Mouse (Mus musculus) CH12.LX (cell line): ENCODE results near the gene Tpm4. TPM values are rescaled to one million over a fixed set of nuclear protein-coding genes. Genes with fewer than 3 reads are reported as not detected.

ENCODE experiments used
- DNase-seq: peaks from one replicate; pipeline ENCODE4 v3.0.0-alpha.2; 2013; ENCODE audit errors: extremely low read depth
- H3K27ac ChIP-seq: 2 replicates; pipeline ENCODE4 v1.5.1; 2012; ENCODE audit warnings: low read depth, mild to moderate bottlenecking, control low read depth, moderate library complexity; ENCODE audit not compliant: insufficient read depth
- H3K27me3 ChIP-seq: replicated peaks from 2 replicates; pipeline ENCODE3; 2012; ENCODE audit warnings: inconsistent platforms
- H3K36me3 ChIP-seq, 2 experiments: replicated peaks in 1 of 2; 2 replicates each; pipeline versions ENCODE3 to v1.6.1; 2012; ENCODE audit warnings: inconsistent platforms in 1 of 2, low read length in 1 of 2, mild to moderate bottlenecking in 1 of 2, mixed read lengths in 1 of 2, moderate library complexity in 1 of 2; ENCODE audit not compliant: control insufficient read depth in 1 of 2, insufficient read depth in 1 of 2
- H3K4me1 ChIP-seq, 2 experiments: 2 replicates each; pipeline ENCODE4 v1.6.1; 2012; ENCODE audit warnings: inconsistent platforms in 1 of 2, moderate library complexity in 1 of 2; ENCODE audit not compliant: insufficient read depth in 2 of 2, control insufficient read depth in 1 of 2
- H3K4me2 ChIP-seq: 2 replicates; pipeline ENCODE4 v1.6.1; 2012; ENCODE audit warnings: low read depth, mild to moderate bottlenecking, control low read depth; ENCODE audit not compliant: poor library complexity, insufficient read depth, severe bottlenecking
- H3K4me3 ChIP-seq, 3 experiments: fragments of 150-350 bp in 1 of 3; sonication (generic) in 1 of 3; replicated peaks in 1 of 3; 2 replicates each; pipeline versions ENCODE3 to v1.5.1; 2011 to 2012; ENCODE audit warnings: low read depth in 2 of 3, low read length in 2 of 3, mild to moderate bottlenecking in 2 of 3, moderate library complexity in 2 of 3, control low read depth in 1 of 3, improper control_type of control experiment in 1 of 3, inconsistent platforms in 1 of 3, mixed read lengths in 1 of 3; ENCODE audit not compliant: poor library complexity in 1 of 3
- H3K79me2 ChIP-seq: replicated peaks from 2 replicates; pipeline ENCODE4 v1.6.1; 2012; ENCODE audit warnings: mild to moderate bottlenecking, moderate library complexity; ENCODE audit not compliant: control insufficient read depth, poor library complexity, insufficient read depth, severe bottlenecking; ENCODE audit errors: extremely low read depth
- H3K9ac ChIP-seq: 2 replicates; pipeline ENCODE4 v1.6.1; 2012; ENCODE audit warnings: low read depth, mild to moderate bottlenecking, control low read depth, moderate library complexity; ENCODE audit not compliant: insufficient read depth
- H3K9me3 ChIP-seq: replicated peaks from 2 replicates; pipeline ENCODE3; 2012; ENCODE audit warnings: low read length, inconsistent platforms, mixed read lengths
- BHLHE40 ChIP-seq: IDR thresholded peaks from 2 replicates; pipeline ENCODE4 v1.6.1; 2011; ENCODE audit warnings: mild to moderate bottlenecking, low read depth, low read length, improper control_type of control experiment
- CHD1 ChIP-seq: IDR thresholded peaks from 2 replicates; pipeline ENCODE4 v1.6.1; 2012; ENCODE audit warnings: low read depth, low read length, improper control_type of control experiment, inconsistent platforms
- CHD2 ChIP-seq: IDR thresholded peaks from 2 replicates; pipeline ENCODE4 v1.6.1; 2011; ENCODE audit warnings: low read length, improper control_type of control experiment
- E2F4 ChIP-seq: IDR thresholded peaks from 2 replicates; pipeline ENCODE4 v1.6.1; 2011; ENCODE audit warnings: low read depth, low read length, improper control_type of control experiment; ENCODE audit not compliant: insufficient replicate concordance
- EP300 ChIP-seq: IDR thresholded peaks from 2 replicates; pipeline ENCODE4 v1.6.1; 2011; ENCODE audit warnings: low read length, improper control_type of control experiment
- GABPA ChIP-seq: IDR thresholded peaks from 2 replicates; pipeline ENCODE4 v1.6.1; 2012; ENCODE audit warnings: low read depth, low read length, improper control_type of control experiment, inconsistent platforms; ENCODE audit not compliant: insufficient replicate concordance
- HCFC1 ChIP-seq: IDR thresholded peaks from 2 replicates; pipeline ENCODE4 v1.6.1; 2012; ENCODE audit warnings: low read depth, mild to moderate bottlenecking, inconsistent platforms, low read length, improper control_type of control experiment
- IRF4 ChIP-seq: IDR thresholded peaks from 2 replicates; pipeline ENCODE4 v1.6.1; 2014; ENCODE audit warnings: low read depth, mild to moderate bottlenecking, inconsistent platforms, low read length, improper control_type of control experiment
- JUN ChIP-seq: IDR thresholded peaks from 2 replicates; pipeline ENCODE4 v1.6.1; 2011; ENCODE audit warnings: low read depth, mild to moderate bottlenecking, low read length, improper control_type of control experiment, moderate library complexity; ENCODE audit not compliant: insufficient read depth
- MAZ ChIP-seq: IDR thresholded peaks from 2 replicates; pipeline ENCODE4 v1.6.1; 2012; ENCODE audit warnings: low read depth, mild to moderate bottlenecking, inconsistent platforms, low read length, improper control_type of control experiment, moderate library complexity
- MXI1 ChIP-seq: IDR thresholded peaks from 2 replicates; pipeline ENCODE4 v1.6.1; 2011; ENCODE audit warnings: mild to moderate bottlenecking, low read depth, low read length, improper control_type of control experiment
- MYC ChIP-seq: IDR thresholded peaks from 2 replicates; pipeline ENCODE4 v1.6.1; 2011; ENCODE audit warnings: low read depth, mild to moderate bottlenecking, improper control_type of control experiment, low read length
- PAX5 ChIP-seq: IDR thresholded peaks from 2 replicates; pipeline ENCODE4 v1.6.1; 2012; ENCODE audit warnings: low read length, inconsistent platforms, mixed read lengths
- POLR2A ChIP-seq: IDR thresholded peaks from 2 replicates; pipeline ENCODE4 v1.6.1; 2011; ENCODE audit warnings: low read depth, mild to moderate bottlenecking, improper control_type of control experiment, low read length
- POLR2AphosphoS2 ChIP-seq: IDR thresholded peaks from 2 replicates; pipeline ENCODE4 v1.6.1; 2011; ENCODE audit warnings: low read depth, low read length, improper control_type of control experiment
- RAD21 ChIP-seq: IDR thresholded peaks from 2 replicates; pipeline ENCODE4 v1.6.1; 2011; ENCODE audit warnings: low read depth, mild to moderate bottlenecking, low read length, improper control_type of control experiment, moderate library complexity
- RCOR1 ChIP-seq: conservative IDR thresholded peaks from 2 replicates; pipeline ENCODE4 v1.6.1; 2012; ENCODE audit warnings: low read depth, mild to moderate bottlenecking, inconsistent platforms, low read length, improper control_type of control experiment
- SIN3A ChIP-seq: IDR thresholded peaks from 2 replicates; pipeline ENCODE4 v1.6.1; 2012; ENCODE audit warnings: low read length, improper control_type of control experiment, inconsistent platforms
- SMC3 ChIP-seq: IDR thresholded peaks from 2 replicates; pipeline ENCODE4 v1.6.1; 2011; ENCODE audit warnings: low read depth, low read length, improper control_type of control experiment
- USF1 ChIP-seq: IDR thresholded peaks from 2 replicates; pipeline ENCODE4 v1.6.1; 2014; ENCODE audit warnings: low read depth, mild to moderate bottlenecking, inconsistent platforms, low read length, improper control_type of control experiment
- USF2 ChIP-seq: conservative IDR thresholded peaks from 2 replicates; pipeline ENCODE4 v1.6.1; 2011; ENCODE audit warnings: low read depth, low read length, improper control_type of control experiment
- ZMIZ1 ChIP-seq: IDR thresholded peaks from 2 replicates; pipeline ENCODE4 v1.6.1; 2012; ENCODE audit warnings: low read depth, mild to moderate bottlenecking, inconsistent platforms, low read length, improper control_type of control experiment
- ZNF384 ChIP-seq: IDR thresholded peaks from 2 replicates; pipeline ENCODE4 v1.6.1; 2012; ENCODE audit warnings: low read depth, low read length, improper control_type of control experiment, inconsistent platforms
- dilution Hi-C: fragments of 300-500 bp; cut with MboI; formaldehyde crosslinking; loops from 2 replicates; pipeline ENCODE4 v1.14.3; 2020; ENCODE audit warnings: low sequenced_read_pairs; ENCODE audit not compliant: extremely low pct_unique_long_range_greater_than_20kb, extremely low pct_ligation_motif_present
- in situ Hi-C: fragments of 300-500 bp; cut with MboI; formaldehyde crosslinking; loops from 3 replicates; pipeline ENCODE4 v1.14.3; 2019; ENCODE audit warnings: low sequenced_read_pairs, low pct_ligation_motif_present, low pct_unique_long_range_greater_than_20kb, mixed read lengths
- polyA plus RNA-seq: library from polyadenylated mRNA; unstranded; fragments of >175 nt; gene quantifications from 2 replicates; pipeline ENCODE4 v1.2.1, GENCODE M21; 2012; ENCODE audit warnings: low read depth; ENCODE audit not compliant: insufficient read length
- total RNA-seq, 2 experiments: library from RNA; depleted of rRNA; stranded (reverse); fragments of 300-350 nt in 1 of 2; fragments of >200 nt in 1 of 2; gene quantifications; 2 replicates each; pipeline ENCODE4 v1.2.3; 2012 to 2014

Gene Tpm4
- total and polyA plus RNA-seq, 3 experiments = 96.2 to 284 (median 203) TPM

DNA sequence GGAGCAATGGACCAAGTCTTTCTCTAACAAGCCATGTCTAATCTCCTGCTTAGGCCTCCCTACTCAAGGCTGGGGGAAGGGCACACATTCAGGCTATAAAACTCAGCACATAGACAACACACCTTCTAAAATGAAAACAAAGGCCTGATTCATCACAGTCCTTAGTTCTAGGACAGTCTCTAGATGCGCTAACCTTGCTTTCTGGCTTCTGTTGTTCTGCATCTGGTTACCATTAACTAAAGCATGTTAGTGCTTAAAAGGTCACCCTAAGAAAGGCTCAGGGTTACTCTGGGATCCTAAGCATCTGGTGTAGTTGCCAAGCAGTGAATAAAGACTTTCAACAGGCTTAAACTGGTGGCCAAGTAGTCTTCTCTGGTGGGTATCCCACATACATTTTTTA, 12.8 kb upstream of the Tpm4 start:
- no peak overlapping the region for H3K27ac ChIP-seq
- H3K9me3 ChIP-seq = no peaks in the 10 kb centered on the region
- H3K4me2 ChIP-seq = no peak overlapping the region
- H3K4me1 ChIP-seq = no peaks in the 10 kb centered on the region
- dilution Hi-C loops (no loop called here), in situ Hi-C loops (loop anchor here (25.0 kb wide), 1 partner anchor 985 kb away; no protein-coding TSS in a partner anchor)
- no peak for DNase-seq
- H3K4me3 ChIP-seq = no peak overlapping the region
- H3K79me2 ChIP-seq = no peaks in the 10 kb centered on the region
- no peaks in the 10 kb centered on the region for H3K27me3 ChIP-seq
- H3K36me3 ChIP-seq = no peaks in the 10 kb centered on the region
- TF ChIP-seq JUN = no peak
- no peak for TF ChIP-seq ZNF384
- TF ChIP-seq SIN3A = no peak
- TF ChIP-seq POLR2AphosphoS2 = no peak
- no peak for TF ChIP-seq BHLHE40
- TF ChIP-seq CHD1 = no peak
- TF ChIP-seq POLR2A = no peak
- TF ChIP-seq USF2 = no peak
- no peak for TF ChIP-seq SMC3
- no peak for TF ChIP-seq GABPA
- TF ChIP-seq MXI1 = no peak
- TF ChIP-seq EP300 = no peak
- H3K9ac ChIP-seq = no peak overlapping the region

DNA sequence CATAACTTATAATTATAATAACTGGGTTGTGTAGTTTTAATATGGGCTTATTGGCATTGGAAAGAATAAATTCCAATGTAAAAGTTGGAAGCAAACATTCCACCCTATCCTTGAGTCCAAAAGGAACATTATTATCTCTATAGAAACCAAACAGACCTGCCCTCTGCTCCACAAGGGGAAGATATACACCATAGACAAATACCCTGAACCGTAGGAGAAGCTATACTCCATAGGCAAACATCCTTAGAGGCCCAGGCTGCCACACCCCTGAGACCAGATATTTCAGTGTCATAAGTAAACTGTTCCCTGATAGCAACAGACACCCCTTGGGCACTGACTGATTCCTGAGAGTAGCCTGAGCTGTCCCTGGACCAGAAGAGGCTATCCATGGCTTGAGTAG, 6.9 kb upstream of the Tpm4 start:
- Histone ChIP-seq H3K27me3 (no peaks in the 10 kb centered on the region), H3K79me2 (no peaks in the 10 kb centered on the region), H3K4me3 (no peak overlapping the region), H3K9me3 (peaks cover 3% of the 10 kb centered on the region), H3K9ac (no peak overlapping the region), H3K36me3 (no peaks in the 10 kb centered on the region), H3K4me1 (peaks cover 0 to 17% of the 10 kb centered on the region in 2 experiments; a peak in 2 of 4 replicates), H3K4me2 (no peak overlapping the region), H3K27ac (no peak overlapping the region)
- in situ Hi-C loops (no loop called here), dilution Hi-C loops (no loop called here)
- no peak for TF ChIP-seq ZMIZ1
- TF ChIP-seq RAD21 = no peak
- no peak for TF ChIP-seq CHD1
- TF ChIP-seq RCOR1 = no peak
- DNase-seq = no peak

DNA sequence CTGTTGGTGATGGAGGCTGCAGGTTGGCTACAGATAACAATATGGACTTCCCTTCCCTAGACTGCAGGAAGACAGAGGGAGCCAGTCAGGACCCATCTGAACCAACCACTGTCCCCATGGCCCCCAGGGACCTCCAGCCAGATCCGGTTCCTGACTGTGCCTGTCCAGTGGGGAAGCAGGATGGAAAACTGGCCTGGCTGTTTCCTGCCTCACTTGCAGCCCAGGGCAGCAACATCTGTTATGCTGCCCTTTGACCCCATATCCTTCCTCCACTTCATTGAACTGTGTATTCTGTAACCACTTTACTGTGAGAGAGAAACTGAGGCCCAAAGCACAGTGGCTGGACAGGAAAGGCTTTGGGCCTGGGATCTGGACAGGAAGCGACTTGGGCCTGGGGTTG, 3.5 kb upstream of the Tpm4 start:
- no peak overlapping the region for H3K9ac ChIP-seq
- dilution Hi-C loops = no loop called here
- no peak overlapping the region for H3K4me3 ChIP-seq
- no peaks in the 10 kb centered on the region for H3K27me3 ChIP-seq
- no peak overlapping the region for H3K27ac ChIP-seq
- no peak overlapping the region for H3K4me2 ChIP-seq
- peaks cover 3% of the 10 kb centered on the region for H3K9me3 ChIP-seq
- peaks cover 0 to 24% of the 10 kb centered on the region in 2 experiments; a peak in 2 of 4 replicates for H3K4me1 ChIP-seq
- no peaks in the 10 kb centered on the region for H3K36me3 ChIP-seq
- no peak for TF ChIP-seq RAD21
- no peak for TF ChIP-seq SMC3
- no peak for TF ChIP-seq E2F4
- TF ChIP-seq IRF4 = no peak
- TF ChIP-seq CHD2 = no peak
- TF ChIP-seq SIN3A = no peak
- TF ChIP-seq MYC = no peak
- TF ChIP-seq PAX5 = no peak
- no peak for TF ChIP-seq HCFC1
- TF ChIP-seq GABPA = no peak
- no peak for TF ChIP-seq MAZ
- no peak for TF ChIP-seq USF1
- in situ Hi-C loops = no loop called here
- 0 out of 2 replicates have a peak, but pooled peaks cover 1% of the 10 kb centered on the region for H3K79me2 ChIP-seq
- no peak for DNase-seq
